ENCODE assay signal across 9 mouse cellular contexts in the genomic region with DNA sequence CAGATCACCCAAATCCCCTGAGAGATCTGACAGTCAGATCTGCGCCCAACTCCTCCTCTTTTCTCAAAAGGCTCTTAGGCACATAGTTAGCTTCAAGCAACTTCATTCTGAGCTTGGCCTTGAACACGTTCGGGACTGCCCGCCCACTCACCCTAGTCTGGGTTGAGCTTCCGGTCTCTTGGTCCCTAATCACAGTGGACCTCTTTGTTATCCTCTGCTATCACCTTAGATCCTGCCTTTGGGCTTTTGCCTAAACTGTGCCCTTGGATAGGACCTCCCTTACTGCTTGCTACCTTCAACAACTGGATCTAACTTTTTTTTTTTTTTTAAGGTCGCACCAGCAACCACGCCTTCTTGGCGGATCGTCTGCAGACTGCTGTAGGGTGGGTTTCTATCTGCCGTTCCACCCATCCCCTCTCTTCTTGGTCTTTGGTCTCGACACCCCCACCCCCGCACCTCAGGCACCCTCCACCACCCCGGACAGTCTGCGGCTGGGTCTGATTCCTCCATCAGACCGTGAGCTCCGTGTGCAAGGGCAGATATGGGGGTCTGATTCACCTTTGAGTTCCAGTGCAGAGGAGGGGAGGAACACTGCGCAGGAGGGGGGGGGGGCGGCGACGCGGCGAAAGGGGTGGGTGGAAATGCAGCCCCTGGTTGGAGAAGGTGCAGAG. TPM values are rescaled to one million over a fixed set of nuclear protein-coding genes. Genes with fewer than 3 reads are reported as not detected.
DNase-seq lines count a peak whose midpoint lies in the region; ATAC-seq and TF ChIP-seq lines count a peak whose summit lies in the region.
"Had no signal": no experiment of that assay in that cellular context is flagged by ENCODE, and none has a peak within 500 bp of the region (broad histone marks: within the 10 kb centered on the region; RNA-seq: fewer than 3 reads in every experiment).

No protein-coding gene starts in this region.

- peaks cover 2 to 16% of the 10 kb centered on the region in 2 experiments; a peak in 3 of 4 replicates for H3K4me1 ChIP-seq in MEL (ENCODE audit: control insufficient read depth in 1 of 2, insufficient read depth in 2 of 2, low read length in 2 of 2)
- peaks cover 20% of the 10 kb centered on the region for H3K4me1 ChIP-seq in intestine, embryonic 16.5 days (ENCODE audit: control insufficient read depth, insufficient read depth, low read length)
- 0 out of 2 replicates have a peak, but pooled peaks cover 5% of the 10 kb centered on the region for H3K4me1 ChIP-seq in liver, embryonic 15.5 days (replicated peaks)
- peaks cover 17% of the 10 kb centered on the region for H3K4me1 ChIP-seq in olfactory bulb, adult 2 months (ENCODE audit: control insufficient read depth, insufficient read depth, low read length)

- no peaks in the 10 kb centered on the region for H3K27me3 ChIP-seq in MEL (ENCODE audit: control insufficient read depth in 1 of 2, insufficient read depth in 2 of 2, low read length in 2 of 2)
- H3K27me3 ChIP-seq in intestine, embryonic 16.5 days (replicated peaks; ENCODE audit: control insufficient read depth, insufficient read depth, low read length): no peaks in the 10 kb centered on the region
- H3K27me3 ChIP-seq in liver, embryonic 15.5 days: peaks cover 42% of the 10 kb centered on the region

- H3K79me2 ChIP-seq in MEL (ENCODE audit: control insufficient read depth, insufficient read depth, low read length, poor library complexity): no peaks in the 10 kb centered on the region; the same call in 1 of the 2 replicates

- peaks cover 0 to 9% of the 10 kb centered on the region in 2 experiments; a peak in 2 of 4 replicates for H3K36me3 ChIP-seq in MEL (ENCODE audit: control insufficient read depth in 1 of 2, insufficient read depth in 2 of 2, low read length in 2 of 2)
- no peaks in the 10 kb centered on the region for H3K36me3 ChIP-seq in intestine, embryonic 16.5 days (ENCODE audit: control insufficient read depth, insufficient read depth, low read length)
- no peaks in the 10 kb centered on the region for H3K36me3 ChIP-seq in liver, embryonic 15.5 days (replicated peaks)

- H3K9me3 ChIP-seq in MEL (replicated peaks; ENCODE audit: insufficient read depth, low read length): no peaks in the 10 kb centered on the region
- H3K9me3 ChIP-seq in intestine, embryonic 16.5 days (ENCODE audit: control insufficient read depth, low read length): no peaks in the 10 kb centered on the region
- H3K9me3 ChIP-seq in liver, embryonic 15.5 days (replicated peaks): no peaks in the 10 kb centered on the region

- 3% methylated on average over 20 of the region's 22 CpGs for WGBS in intestine, embryonic 16.5 days
- WGBS in liver, embryonic 15.5 days (ENCODE audit: insufficient replicate concordance): 3% methylated on average over 20 of the region's 22 CpGs
- 1% methylated on average over 20 of the region's 22 CpGs for WGBS in olfactory bulb, adult 2 months

- H3K9ac ChIP-seq in MEL (ENCODE audit: control insufficient read depth, low read depth, low read length, poor library complexity, severe bottlenecking): peak overlapping the region; percentile 64
- peak overlapping the region; percentile 83 for H3K9ac ChIP-seq in intestine, embryonic 16.5 days (ENCODE audit: low read depth, low read length)
- H3K9ac ChIP-seq in liver, embryonic 15.5 days: 0 out of 2 replicates have a peak overlapping the region, but pooled peaks have one; percentile 25

- TF ChIP-seq POLR2A in MEL (IDR thresholded peaks at IDR 0.05; ENCODE audit: control insufficient read depth in 1 of 2, insufficient read depth in 1 of 2, low read depth in 1 of 2, low read length in 2 of 2, poor library complexity in 1 of 2): no peak
- TF ChIP-seq POLR2A in olfactory bulb, adult 2 months (IDR thresholded peaks at IDR 0.05; ENCODE audit: insufficient read depth, low read depth, low read length): no peak

- peak overlapping the region; percentile 79 for H3K4me2 ChIP-seq in intestine, embryonic 16.5 days (ENCODE audit: low read depth, low read length)
- H3K4me2 ChIP-seq in liver, embryonic 15.5 days: peak overlapping the region; percentile 60

- ATAC-seq in intestine, embryonic 16.5 days: peak; percentile 43
- peak; percentile 19; the same call in 1 of the 2 replicates for ATAC-seq in liver, embryonic 15.5 days (ENCODE audit: insufficient read depth)

- H3K4me3 ChIP-seq in MEL (ENCODE audit: control insufficient read depth in 1 of 2, insufficient read depth in 1 of 2, low read depth in 2 of 2, low read length in 2 of 2): peak overlapping the region; percentile 74 to 96
- H3K4me3 ChIP-seq in intestine, embryonic 16.5 days (ENCODE audit: low read length): peak overlapping the region; percentile 73
- peak overlapping the region; percentile 57 for H3K4me3 ChIP-seq in liver, embryonic 15.5 days (replicated peaks)
- H3K4me3 ChIP-seq in olfactory bulb, adult 2 months (ENCODE audit: insufficient read depth, low read depth, low read length): peak overlapping the region; percentile 100

- DNase-seq in 3134 (ENCODE audit: extremely low read depth, insufficient read length, low spot score): peak; percentile 76
- peak; percentile 69 for DNase-seq in MEL (ENCODE audit: low read depth, low spot score)
- DNase-seq in cerebellum, postnatal 14 days: peak; percentile 62 to 63
- peak; percentile 97 for DNase-seq in heart, adult 11 months
- no peak for DNase-seq in T-cell, adult 2 months (ENCODE audit: low spot score)

- no peak for TF ChIP-seq CTCF in MEL (IDR thresholded peaks at IDR 0.05 in 2 of 3, conservative IDR thresholded peaks at IDR 0.05 in 1 of 3; ENCODE audit: control insufficient read depth in 1 of 3, insufficient read depth in 1 of 3, low read depth in 2 of 3, low read length in 3 of 3, poor library complexity in 1 of 3, severe bottlenecking in 1 of 3)
- no peak for TF ChIP-seq CTCF in olfactory bulb, adult 2 months (IDR thresholded peaks at IDR 0.05; ENCODE audit: insufficient read depth, low read depth, low read length)

- peak overlapping the region; percentile 74 for H3K27ac ChIP-seq in MEL (ENCODE audit: control insufficient read depth, low read depth, low read length)
- peak overlapping the region; percentile 90 for H3K27ac ChIP-seq in intestine, embryonic 16.5 days (ENCODE audit: low read length)
- peak overlapping the region; percentile 65 for H3K27ac ChIP-seq in liver, embryonic 15.5 days (replicated peaks)
- H3K27ac ChIP-seq in olfactory bulb, adult 2 months (ENCODE audit: insufficient read depth, low read depth, low read length): peak overlapping the region; percentile 100

- TF ChIP-seq RAD21 in MEL (IDR thresholded peaks at IDR 0.05; ENCODE audit: low read depth, low read length): no peak

- peak in 1 of 2 experiments; percentile 34; a peak in 1 of 4 replicates for TF ChIP-seq EP300 in MEL (IDR thresholded peaks at IDR 0.05; ENCODE audit: low read depth in 1 of 2, low read length in 2 of 2)

TF ChIP-seq in MEL, 35 proteins besides CTCF, POLR2A, EP300 and RAD21 (continues in another document):
- no peak for TF ChIP-seq MAFK (IDR thresholded peaks at IDR 0.05; ENCODE audit: borderline replicate concordance, low read depth, low read length)
- TF ChIP-seq ZNF384 (IDR thresholded peaks at IDR 0.05; ENCODE audit: low read depth, low read length): peak; percentile 90
- TF ChIP-seq KAT2A (conservative IDR thresholded peaks at IDR 0.05; ENCODE audit: low read depth, low read length): no peak
- TF ChIP-seq ZMIZ1 (IDR thresholded peaks at IDR 0.05; ENCODE audit: low read depth, low read length): no peak
- TF ChIP-seq USF1 (IDR thresholded peaks at IDR 0.05; ENCODE audit: low read depth, low read length): no peak
- TF ChIP-seq TAL1 (IDR thresholded peaks at IDR 0.05; ENCODE audit: low read length): peak; percentile 28; the same call in 1 of the 2 replicates
- TF ChIP-seq ZKSCAN1 (IDR thresholded peaks at IDR 0.05; ENCODE audit: low read depth, low read length): no peak
- TF ChIP-seq TCF12 (IDR thresholded peaks at IDR 0.05; ENCODE audit: low read depth, low read length): no peak
- TF ChIP-seq E2F4 (IDR thresholded peaks at IDR 0.05; ENCODE audit: borderline replicate concordance, low read depth, low read length): no peak
- TF ChIP-seq MYC (IDR thresholded peaks at IDR 0.05; ENCODE audit: low read depth, low read length): no peak
- TF ChIP-seq MAZ (IDR thresholded peaks at IDR 0.05; ENCODE audit: low read depth, low read length): no peak
- TF ChIP-seq MXI1 (IDR thresholded peaks at IDR 0.05; ENCODE audit: low read depth, low read length): peak; percentile 50
- 0 out of 2 replicates have a peak, but pooled peaks have one; percentile 29 for TF ChIP-seq RCOR1 (IDR thresholded peaks at IDR 0.05; ENCODE audit: low read depth, low read length)
- no peak for TF ChIP-seq UBTF (IDR thresholded peaks at IDR 0.05; ENCODE audit: borderline replicate concordance, insufficient read depth, low read depth, low read length)
- TF ChIP-seq MAX (IDR thresholded peaks at IDR 0.05; ENCODE audit: low read length): peak; percentile 20; the same call in 1 of the 2 replicates
- no peak; the same call in 1 of the 2 replicates for TF ChIP-seq GATA1 (IDR thresholded peaks at IDR 0.05; ENCODE audit: low read depth, low read length)

RNA-seq across cellular contexts. Expression of a gene that starts 0.9 kb away (rescaled TPM):
- total RNA-seq in MEL (2012; rRNA removed): 1.0 and 1.6 TPM in 2 replicates
- polyA plus RNA-seq in MEL (2012; ENCODE audit: insufficient read depth in 1 of 2, insufficient read length in 2 of 2, low read depth in 1 of 2, low replicate concordance in 2 of 2, missing spikeins in 1 of 2): 1 to 10 TPM in 1 of 2 experiments, not detected in 1; 6.4 TPM
- polyA plus RNA-seq in intestine, embryonic 16.5 days (2015; fragmentation: Nextera tagmentation; extraction: Ambion mirVana): 13.7 and 14.5 TPM in 2 replicates
- 4.1 TPM in 2 replicates for polyA plus RNA-seq in liver, embryonic 15.5 days (2015; fragmentation: Nextera tagmentation; extraction: Ambion mirVana)
- polyA plus RNA-seq in olfactory bulb, adult 2 months (2012; ENCODE audit: insufficient read depth, insufficient read length, low replicate concordance, missing spikeins): not detected in 2 replicates

RNA-seq across cellular contexts. Expression of a gene that starts 28.9 kb away (rescaled TPM):
- total RNA-seq in MEL (2012; rRNA removed): not detected in 2 replicates
- under 1 TPM in 1 of 2 experiments, not detected in 1; 0.13 TPM for polyA plus RNA-seq in MEL (2012; ENCODE audit: insufficient read depth in 1 of 2, insufficient read length in 2 of 2, low read depth in 1 of 2, low replicate concordance in 2 of 2, missing spikeins in 1 of 2)
- 0.34 and 0.56 TPM in 2 replicates for polyA plus RNA-seq in intestine, embryonic 16.5 days (2015; fragmentation: Nextera tagmentation; extraction: Ambion mirVana)
- polyA plus RNA-seq in liver, embryonic 15.5 days (2015; fragmentation: Nextera tagmentation; extraction: Ambion mirVana): 0.03 and 0.05 TPM in 2 replicates
- not detected in 2 replicates for polyA plus RNA-seq in olfactory bulb, adult 2 months (2012; ENCODE audit: insufficient read depth, insufficient read length, low replicate concordance, missing spikeins)

RNA-seq across cellular contexts. Expression of a gene that starts 57.7 kb away (rescaled TPM):
- not detected in 2 replicates for total RNA-seq in MEL (2012; rRNA removed)
- not detected for polyA plus RNA-seq in MEL (2012; ENCODE audit: insufficient read depth in 1 of 2, insufficient read length in 2 of 2, low read depth in 1 of 2, low replicate concordance in 2 of 2, missing spikeins in 1 of 2)
- 0.29 and 0.60 TPM in 2 replicates for polyA plus RNA-seq in intestine, embryonic 16.5 days (2015; fragmentation: Nextera tagmentation; extraction: Ambion mirVana)
- 6.3 and 7.9 TPM in 2 replicates for polyA plus RNA-seq in liver, embryonic 15.5 days (2015; fragmentation: Nextera tagmentation; extraction: Ambion mirVana)
- not detected in 2 replicates for polyA plus RNA-seq in olfactory bulb, adult 2 months (2012; ENCODE audit: insufficient read depth, insufficient read length, low replicate concordance, missing spikeins)
- polyA plus RNA-seq: frontal cortex, adult 2 months had no signal

Comparison
In these comparisons a context has a peak if more than half of its experiments do, and no peak if none do; other contexts are left out.
1. H3K9ac ChIP-seq: peak in every context shown above with its lines; median percentile 83 in intestine, embryonic 16.5 days; 64 in MEL; 25 in liver, embryonic 15.5 days.